Mouse (Mus musculus) layer of hippocampus, adult 9-11 months (tissue): Measurements from ENCODE around the gene Ube2z.
"Not testable (repeated sequence)": the region's sequence is repeated elsewhere in the genome, so short reads cannot be mapped to it uniquely, and the experiment has no call there.

Source experiments
- DNase-seq: peaks from one replicate; pipeline ENCODE4 v3.0.0; 2022

Ube2z gene

DNA sequence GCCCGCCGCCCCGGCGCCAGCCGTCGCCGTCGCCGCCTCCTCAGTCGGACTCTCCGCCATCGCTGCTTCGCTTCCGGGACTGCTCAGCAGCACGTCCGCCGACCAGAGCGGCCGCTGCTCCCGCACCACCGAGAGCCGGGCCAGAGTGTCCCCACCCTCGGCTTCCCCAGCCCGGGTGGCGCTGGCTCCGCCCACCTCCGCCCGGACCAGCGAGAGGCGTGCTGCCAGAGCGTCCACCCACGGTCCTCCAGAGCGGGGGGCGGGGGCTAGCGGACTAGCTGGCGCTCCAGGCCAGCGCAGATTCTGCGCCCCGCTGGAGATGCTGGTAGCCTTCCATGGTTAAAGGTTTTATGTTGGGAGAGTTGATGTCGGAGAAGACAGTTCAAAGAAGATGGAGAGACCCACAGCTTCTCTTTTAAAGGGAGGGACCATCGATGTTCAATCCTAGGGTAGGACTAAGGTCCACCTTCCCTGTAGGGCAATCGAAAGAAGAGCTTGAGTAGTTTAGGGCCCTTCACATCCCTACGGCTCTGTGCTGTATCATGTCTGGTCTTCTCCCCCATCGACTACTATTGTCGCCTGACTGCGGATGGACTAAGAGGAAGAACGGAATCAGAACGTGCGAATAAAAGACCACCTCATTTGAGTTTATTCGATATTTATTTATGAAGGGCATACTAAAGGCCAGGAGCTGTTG, at the start of gene Ube2z:
TSS of gene Ube2z (minus strand) at position 174 of the 697 bp plus-strand sequence.
- peak; percentile 97 for DNase-seq

DNA sequence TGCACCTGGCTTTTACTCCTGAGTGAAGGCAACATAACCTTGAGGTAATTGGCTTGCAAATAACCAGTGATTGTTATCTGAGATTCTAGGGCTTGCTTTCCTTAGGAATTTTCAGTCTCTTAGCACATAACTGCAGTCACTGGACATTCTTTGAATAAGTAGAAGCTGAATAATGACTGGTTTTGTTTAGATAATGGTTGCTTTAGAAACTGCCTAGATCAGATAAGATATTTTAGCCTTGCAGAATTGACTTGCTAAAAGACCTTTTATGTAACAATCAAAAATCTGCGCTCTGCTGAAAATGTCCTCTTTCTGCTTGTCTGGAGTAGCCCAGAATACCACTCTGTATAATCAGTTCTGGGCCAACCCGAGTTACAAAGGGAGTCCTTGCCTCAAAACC, 48.9 kb upstream of the Ube2z start:
- no peak for DNase-seq

DNA sequence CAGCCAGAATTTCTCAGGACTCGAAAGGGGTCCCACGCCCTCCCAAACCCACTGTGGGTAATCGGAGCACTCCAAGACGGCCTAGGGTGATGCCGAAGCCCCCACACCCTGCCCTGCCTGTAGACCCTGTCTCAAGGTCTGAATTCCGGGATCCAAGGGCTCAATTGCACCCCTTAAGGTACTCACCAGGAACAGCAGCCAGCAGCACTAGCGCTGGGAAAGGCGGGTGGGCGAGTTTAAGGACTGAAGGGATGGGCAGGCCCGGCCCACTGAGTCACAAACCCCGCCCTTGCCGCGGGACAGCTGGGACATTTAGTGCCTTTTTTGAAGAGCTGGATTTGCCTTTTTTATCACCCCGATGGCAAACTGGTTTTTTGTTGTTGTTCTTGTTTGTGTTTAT, 46.6 kb upstream of the Ube2z start, which contains the start of gene Calcoco2:
TSS of gene Calcoco2 (minus strand) at position 214 of the 400 bp plus-strand sequence.
- no peak for DNase-seq

DNA sequence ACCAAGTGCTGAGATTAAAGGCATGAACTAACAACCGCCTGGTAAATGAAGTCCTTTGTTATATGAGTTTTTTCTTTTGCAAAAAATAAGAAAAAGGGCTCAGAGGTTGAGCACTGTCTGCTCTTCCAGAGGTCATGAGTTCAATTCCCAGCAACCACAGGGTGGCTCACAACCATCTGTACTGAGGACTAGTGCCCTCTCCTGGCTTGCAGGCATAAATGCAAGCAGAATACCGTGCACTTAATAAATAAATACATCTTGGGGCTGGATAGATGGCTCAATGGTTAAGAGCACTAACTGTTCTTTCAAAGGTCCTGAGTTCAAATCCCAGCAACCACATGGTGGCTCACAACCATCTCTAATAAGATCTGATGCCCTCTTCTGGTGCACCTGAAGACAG, 45.8 kb upstream of the Ube2z start:
- DNase-seq = not testable (repeated sequence)

GRCm38 (mm10) chr11:96108376-96108775, 43.2 kb upstream of the Ube2z start:
- no peak for DNase-seq

DNA sequence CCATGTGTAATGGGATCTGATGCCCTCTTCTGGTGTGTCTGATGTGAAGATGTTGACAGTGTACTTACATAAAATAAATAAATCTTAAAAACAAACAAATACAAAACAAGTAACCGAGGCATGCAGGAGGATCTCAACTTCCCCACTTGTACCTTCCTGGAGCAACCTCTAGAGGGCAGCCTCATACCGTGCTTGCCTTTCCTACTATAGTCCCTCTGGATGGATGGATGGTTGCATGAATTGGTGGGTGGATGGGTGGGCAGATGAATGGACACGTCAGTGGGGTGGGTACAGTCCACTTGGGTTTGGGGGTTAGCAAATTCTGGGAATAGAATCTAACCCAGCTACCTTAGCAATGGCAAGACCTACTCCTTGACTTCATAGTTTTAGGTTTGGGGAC, 28.2 kb upstream of the Ube2z start:
- DNase-seq = no peak

DNA sequence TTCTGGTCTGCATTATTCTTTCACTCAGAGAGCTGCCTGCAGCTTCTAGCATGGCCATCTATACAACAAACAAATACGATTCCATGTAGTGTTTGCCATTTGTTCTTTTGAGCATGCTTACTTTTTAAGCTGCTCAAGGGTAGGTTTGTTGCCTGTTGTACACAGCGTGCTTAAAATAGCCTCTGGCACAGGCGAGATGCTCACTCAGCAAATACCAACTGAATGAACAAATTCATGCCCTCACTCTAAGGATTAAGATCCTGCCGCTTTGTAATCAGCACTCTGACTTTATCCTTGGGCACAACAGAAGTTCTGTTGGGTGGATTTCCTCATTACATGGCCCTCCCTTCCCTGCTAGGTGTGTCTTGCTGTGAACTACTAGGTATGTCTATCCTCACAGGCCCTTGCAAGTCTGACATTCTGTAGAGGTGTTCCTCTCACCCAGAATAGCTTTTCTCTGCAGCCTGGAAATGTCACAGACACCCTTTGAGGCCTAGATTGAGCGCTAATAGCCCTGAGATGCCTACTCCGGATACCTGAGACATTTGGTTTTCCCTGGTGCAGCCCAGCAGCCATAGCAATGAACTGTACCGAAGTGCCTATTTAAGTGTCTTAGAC, 27.6 kb upstream of the Ube2z start:
- no peak for DNase-seq

DNA sequence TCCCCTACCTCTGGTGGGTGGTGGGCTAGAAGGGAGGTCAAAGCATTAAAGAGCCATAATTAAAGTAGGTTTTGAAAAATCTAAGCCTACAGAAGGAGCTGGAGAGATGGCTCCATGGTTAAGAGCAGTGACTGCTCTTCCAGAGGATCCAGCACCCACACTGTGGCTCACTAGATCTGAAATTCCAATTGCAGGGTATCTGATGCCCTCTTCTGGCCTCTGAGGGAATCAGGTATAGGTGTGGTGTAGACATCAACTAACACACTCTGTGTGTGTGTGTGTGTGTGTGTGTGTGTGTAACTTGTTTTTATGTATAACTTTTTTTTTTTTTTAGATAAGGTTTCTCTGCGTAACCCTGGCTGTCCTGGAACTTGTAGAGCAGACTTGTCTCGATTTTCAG, 25.9 kb upstream of the Ube2z start:
- no peak for DNase-seq

DNA sequence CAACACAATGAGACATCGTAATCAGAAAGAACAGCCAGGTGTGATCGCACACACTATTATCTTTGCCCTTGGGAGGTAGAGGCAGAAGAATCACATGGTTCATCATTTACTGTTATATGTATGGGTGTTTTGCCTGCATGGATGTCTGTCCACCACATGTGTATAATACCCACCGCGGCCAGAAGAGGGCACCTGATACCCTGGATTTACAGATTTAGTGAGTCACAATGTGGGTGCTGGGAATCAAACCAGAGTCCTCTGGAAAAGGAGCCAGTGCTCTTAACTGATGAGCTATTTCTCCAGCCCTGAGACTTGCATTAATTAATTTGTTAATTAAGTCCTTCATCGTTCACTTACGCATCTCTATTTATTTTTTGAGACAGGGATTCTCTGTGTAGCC, 22.8 kb upstream of the Ube2z start:
- DNase-seq = no peak

GRCm38 (mm10) chr11:96082682-96083081, 17.5 kb upstream of the Ube2z start:
- no peak for DNase-seq

- DNase-seq = no peak
These were observed 15.5 kb upstream of the Ube2z start for GRCm38 (mm10) chr11:96080736-96081135.

GRCm38 (mm10) chr11:96076221-96077105, 11.3 kb upstream of the Ube2z start:
- no peak for DNase-seq

GRCm38 (mm10) chr11:96075509-96076220, 10.5 kb upstream of the Ube2z start, which contains the start of gene Atp5g1:
Atp5g1 (minus strand) TSS chr11:96075670.
- DNase-seq = peak; percentile 100

DNA sequence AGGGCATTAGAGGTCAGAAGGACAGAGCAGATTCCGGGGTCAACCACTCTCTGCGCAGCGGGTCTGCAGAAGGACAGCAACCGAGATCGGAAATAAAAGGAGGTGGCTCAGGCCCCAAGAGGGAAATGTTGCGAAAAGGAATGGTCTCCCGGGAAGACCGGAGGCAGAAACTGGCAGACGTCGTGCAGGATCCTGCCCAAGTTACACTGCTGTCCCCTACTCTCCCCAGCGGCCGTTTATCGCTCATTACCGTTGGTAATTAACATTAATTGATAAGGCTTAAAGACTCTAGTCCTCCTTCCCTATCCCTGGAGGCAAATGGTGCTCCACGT, 10.0 kb upstream of the Ube2z start:
- no peak for DNase-seq

DNA sequence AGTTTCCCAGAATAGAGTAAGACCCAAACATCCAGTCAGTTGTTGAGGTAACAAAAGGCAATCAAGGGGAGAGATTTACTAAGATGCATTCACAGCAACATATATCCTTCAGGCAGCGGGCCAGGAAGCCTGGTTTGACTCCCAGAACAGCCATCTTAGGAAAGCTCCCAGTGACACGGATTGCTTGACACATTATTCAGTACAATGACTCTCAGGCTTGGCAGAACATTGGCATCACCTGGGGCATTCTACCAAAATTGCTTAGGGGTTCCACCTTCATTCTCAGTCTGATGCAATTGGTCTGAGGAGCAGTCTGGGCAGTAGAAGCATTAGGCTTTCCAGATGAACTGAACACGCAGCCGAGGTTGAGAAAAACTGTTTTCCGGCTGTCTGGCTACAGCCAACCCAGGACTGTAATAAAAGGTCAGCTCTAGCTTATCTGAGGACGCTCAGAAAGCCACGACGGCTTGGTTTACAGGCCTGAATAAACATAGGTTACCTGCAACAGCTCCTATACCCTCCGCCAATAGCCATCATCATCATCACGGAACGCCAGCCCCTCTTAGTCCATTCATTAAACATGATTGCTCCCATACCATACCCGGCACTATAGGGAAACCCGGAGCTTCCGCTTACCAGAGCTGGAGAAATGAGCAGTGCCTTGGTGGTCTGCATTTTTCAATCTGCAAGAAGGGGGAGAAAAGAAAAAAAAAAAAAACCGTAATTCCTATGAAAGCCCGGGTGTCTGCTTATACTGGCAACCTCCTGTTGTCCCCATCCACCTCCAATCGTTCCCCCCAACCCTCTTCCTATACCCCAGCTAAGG, 9.4 kb upstream of the Ube2z start:
- DNase-seq = no peak

- DNase-seq = no peak
These were observed 8.3 kb upstream of the Ube2z start for GRCm38 (mm10) chr11:96073295-96073993.

GRCm38 (mm10) chr11:96071013-96071412, 5.8 kb upstream of the Ube2z start:
- no peak for DNase-seq

- no peak for DNase-seq
These were observed 5.2 kb upstream of the Ube2z start for GRCm38 (mm10) chr11:96070353-96070752.

DNA sequence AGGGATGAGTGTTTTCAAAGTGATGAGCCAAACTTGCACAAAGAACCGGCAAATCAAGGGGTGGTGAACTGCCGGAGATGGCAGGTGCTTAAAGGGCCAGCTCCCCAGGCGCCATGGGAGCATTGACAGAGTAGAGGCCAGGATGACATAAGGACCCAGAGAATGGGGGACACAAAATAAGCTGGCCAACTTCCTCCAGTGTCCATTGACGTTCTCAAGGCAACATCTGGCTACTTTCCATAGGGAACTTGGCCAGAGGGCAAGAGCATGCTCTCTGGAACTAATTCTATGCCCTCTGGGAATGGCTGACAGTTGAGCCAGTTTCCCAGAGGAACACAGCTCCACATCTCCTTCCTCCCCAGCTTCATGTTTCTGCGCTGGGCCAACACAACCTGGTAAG, 3.0 kb upstream of the Ube2z start:
- no peak for DNase-seq

GRCm38 (mm10) chr11:96064521-96065214, 520 bp downstream of the Ube2z start:
- no peak for DNase-seq

DNA sequence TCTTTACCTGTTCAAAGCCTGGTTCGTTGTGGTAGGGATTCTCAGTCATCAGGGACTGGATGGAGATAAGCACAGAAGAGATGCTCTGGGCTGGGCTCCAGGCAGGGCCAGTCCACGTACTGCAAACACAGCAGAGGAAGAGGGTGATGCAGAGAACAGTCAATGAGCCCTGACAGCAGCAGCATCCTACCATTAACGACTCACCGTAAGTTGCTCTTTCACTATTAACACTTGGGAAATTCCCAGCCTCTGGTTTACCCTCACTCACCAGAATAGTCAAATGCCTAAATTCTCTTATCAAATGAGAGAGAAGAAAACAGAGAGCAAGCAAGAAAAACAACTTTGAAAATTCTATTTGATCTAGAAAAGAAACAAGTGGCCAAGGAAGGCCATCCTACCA, 6.9 kb downstream of the Ube2z start:
- no peak for DNase-seq
